Mouse (Mus musculus): ENCODE results near the gene Kcnab1. TPM values are rescaled to one million over a fixed set of nuclear protein-coding genes. Genes with fewer than 3 reads are reported as not detected.

Kcnab1 gene
- polyA plus RNA-seq, 1 experiment = 0.05 TPM

- no peaks in the 10 kb centered on the region for H3K36me3 ChIP-seq (ENCODE audit: control insufficient read depth, insufficient read depth, low read length)
- H3K27ac ChIP-seq (ENCODE audit: insufficient read depth, low read depth, low read length) = no peak overlapping the region
- H3K4me3 ChIP-seq (ENCODE audit: low read depth, low read length) = no peak overlapping the region
- TF ChIP-seq POLR2A (IDR thresholded peaks at IDR 0.05; ENCODE audit: low read depth, low read length) (no peak), CTCF (IDR thresholded peaks at IDR 0.05; ENCODE audit: extremely low read depth, insufficient read length, insufficient replicate concordance, low read depth, low read length) (no peak)
- WGBS = 83% methylated on average over 1 of the region's 1 CpGs
- H3K27me3 ChIP-seq (ENCODE audit: control insufficient read depth, insufficient read depth, low read length) = no peaks in the 10 kb centered on the region
- H3K4me1 ChIP-seq (ENCODE audit: control insufficient read depth, insufficient read depth, insufficient read length, low read length) = no peaks in the 10 kb centered on the region
Measured at GRCm38 (mm10) chr3:65230978-65231377, 121.8 kb downstream of the Kcnab1 start.

- no peaks in the 10 kb centered on the region for H3K27me3 ChIP-seq (ENCODE audit: control insufficient read depth, insufficient read depth, low read length)
- TF ChIP-seq CTCF (IDR thresholded peaks at IDR 0.05; ENCODE audit: extremely low read depth, insufficient read length, insufficient replicate concordance, low read depth, low read length) = no peak
- no peak for TF ChIP-seq POLR2A (IDR thresholded peaks at IDR 0.05; ENCODE audit: low read depth, low read length)
- H3K4me3 ChIP-seq (ENCODE audit: low read depth, low read length) = no peak overlapping the region
- no peaks in the 10 kb centered on the region for H3K36me3 ChIP-seq (ENCODE audit: control insufficient read depth, insufficient read depth, low read length)
- no peak overlapping the region for H3K27ac ChIP-seq (ENCODE audit: insufficient read depth, low read depth, low read length)
- H3K4me1 ChIP-seq (ENCODE audit: control insufficient read depth, insufficient read depth, insufficient read length, low read length) = no peaks in the 10 kb centered on the region
- 64% methylated on average over 11 of the region's 11 CpGs for WGBS
Measured at GRCm38 (mm10) chr3:65231419-65232090, 122.4 kb downstream of the Kcnab1 start.

GRCm38 (mm10) chr3:65249023-65249422 is 139.8 kb downstream of the Kcnab1 start:
- TF ChIP-seq POLR2A (IDR thresholded peaks at IDR 0.05; ENCODE audit: low read depth, low read length) = no peak
- TF ChIP-seq CTCF (IDR thresholded peaks at IDR 0.05; ENCODE audit: extremely low read depth, insufficient read length, insufficient replicate concordance, low read depth, low read length) = no peak

GRCm38 (mm10) chr3:65260521-65260920 is 151.3 kb downstream of the Kcnab1 start:
- H3K36me3 ChIP-seq (ENCODE audit: control insufficient read depth, insufficient read depth, low read length) = no peaks in the 10 kb centered on the region
- TF ChIP-seq POLR2A (IDR thresholded peaks at IDR 0.05; ENCODE audit: low read depth, low read length) = no peak
- no peak for TF ChIP-seq CTCF (IDR thresholded peaks at IDR 0.05; ENCODE audit: extremely low read depth, insufficient read length, insufficient replicate concordance, low read depth, low read length)
- H3K27me3 ChIP-seq (ENCODE audit: control insufficient read depth, insufficient read depth, low read length) = no peaks in the 10 kb centered on the region
- no peak overlapping the region for H3K4me3 ChIP-seq (ENCODE audit: low read depth, low read length)
- H3K27ac ChIP-seq (ENCODE audit: insufficient read depth, low read depth, low read length) = no peak overlapping the region
- H3K4me1 ChIP-seq (ENCODE audit: control insufficient read depth, insufficient read depth, insufficient read length, low read length) = no peaks in the 10 kb centered on the region
- WGBS = 81% methylated on average over 4 of the region's 4 CpGs

More at GRCm38 (mm10) chr3:65249023-65249422, 139.8 kb downstream of the Kcnab1 start:
- Histone ChIP-seq H3K36me3 (ENCODE audit: control insufficient read depth, insufficient read depth, low read length) (no peaks in the 10 kb centered on the region), H3K27me3 (ENCODE audit: control insufficient read depth, insufficient read depth, low read length) (no peaks in the 10 kb centered on the region), H3K4me1 (ENCODE audit: control insufficient read depth, insufficient read depth, insufficient read length, low read length) (no peaks in the 10 kb centered on the region), H3K27ac (ENCODE audit: insufficient read depth, low read depth, low read length) (no peak overlapping the region), H3K4me3 (ENCODE audit: low read depth, low read length) (no peak overlapping the region)
- 69% methylated on average over 6 of the region's 6 CpGs for WGBS

GRCm38 (mm10) chr3:65262506-65263422 is 153.6 kb downstream of the Kcnab1 start:
- no peak overlapping the region for H3K4me3 ChIP-seq (ENCODE audit: low read depth, low read length)
- H3K27me3 ChIP-seq (ENCODE audit: control insufficient read depth, insufficient read depth, low read length) = no peaks in the 10 kb centered on the region
- no peaks in the 10 kb centered on the region for H3K4me1 ChIP-seq (ENCODE audit: control insufficient read depth, insufficient read depth, insufficient read length, low read length)
- no peak overlapping the region for H3K27ac ChIP-seq (ENCODE audit: insufficient read depth, low read depth, low read length)
- WGBS = 75% methylated on average over 12 of the region's 12 CpGs
- no peak for TF ChIP-seq POLR2A (IDR thresholded peaks at IDR 0.05; ENCODE audit: low read depth, low read length)
- no peaks in the 10 kb centered on the region for H3K36me3 ChIP-seq (ENCODE audit: control insufficient read depth, insufficient read depth, low read length)

- H3K36me3 ChIP-seq (ENCODE audit: control insufficient read depth, insufficient read depth, low read length) = no peaks in the 10 kb centered on the region
- H3K27ac ChIP-seq (ENCODE audit: insufficient read depth, low read depth, low read length) = no peak overlapping the region
- TF ChIP-seq POLR2A (IDR thresholded peaks at IDR 0.05; ENCODE audit: low read depth, low read length) = no peak
- no peak for TF ChIP-seq CTCF (IDR thresholded peaks at IDR 0.05; ENCODE audit: extremely low read depth, insufficient read length, insufficient replicate concordance, low read depth, low read length)
- no peaks in the 10 kb centered on the region for H3K4me1 ChIP-seq (ENCODE audit: control insufficient read depth, insufficient read depth, insufficient read length, low read length)
- no peaks in the 10 kb centered on the region for H3K27me3 ChIP-seq (ENCODE audit: control insufficient read depth, insufficient read depth, low read length)
- H3K4me3 ChIP-seq (ENCODE audit: low read depth, low read length) = no peak overlapping the region
- WGBS = 64% methylated on average over 1 of the region's 1 CpGs
Measured at GRCm38 (mm10) chr3:65273317-65273716, 164.1 kb downstream of the Kcnab1 start.

GRCm38 (mm10) chr3:65277777-65278176 is 168.6 kb downstream of the Kcnab1 start:
- no peak overlapping the region for H3K4me3 ChIP-seq (ENCODE audit: low read depth, low read length)
- no peak overlapping the region for H3K27ac ChIP-seq (ENCODE audit: insufficient read depth, low read depth, low read length)
- H3K4me1 ChIP-seq (ENCODE audit: control insufficient read depth, insufficient read depth, insufficient read length, low read length) = no peaks in the 10 kb centered on the region
- no peaks in the 10 kb centered on the region for H3K27me3 ChIP-seq (ENCODE audit: control insufficient read depth, insufficient read depth, low read length)
- 89% methylated on average over 10 of the region's 10 CpGs for WGBS
- TF ChIP-seq POLR2A (IDR thresholded peaks at IDR 0.05; ENCODE audit: low read depth, low read length) (no peak), CTCF (IDR thresholded peaks at IDR 0.05; ENCODE audit: extremely low read depth, insufficient read length, insufficient replicate concordance, low read depth, low read length) (no peak)
- no peaks in the 10 kb centered on the region for H3K36me3 ChIP-seq (ENCODE audit: control insufficient read depth, insufficient read depth, low read length)
